Mouse (Mus musculus): ENCODE results near the gene Smim14. TPM values are rescaled to one million over a fixed set of nuclear protein-coding genes. Genes with fewer than 3 reads are reported as not detected.

Gene Smim14
- total and polyA plus RNA-seq, 3 experiments, result 18.8 to 29.8 TPM; not detected in 1

DNA sequence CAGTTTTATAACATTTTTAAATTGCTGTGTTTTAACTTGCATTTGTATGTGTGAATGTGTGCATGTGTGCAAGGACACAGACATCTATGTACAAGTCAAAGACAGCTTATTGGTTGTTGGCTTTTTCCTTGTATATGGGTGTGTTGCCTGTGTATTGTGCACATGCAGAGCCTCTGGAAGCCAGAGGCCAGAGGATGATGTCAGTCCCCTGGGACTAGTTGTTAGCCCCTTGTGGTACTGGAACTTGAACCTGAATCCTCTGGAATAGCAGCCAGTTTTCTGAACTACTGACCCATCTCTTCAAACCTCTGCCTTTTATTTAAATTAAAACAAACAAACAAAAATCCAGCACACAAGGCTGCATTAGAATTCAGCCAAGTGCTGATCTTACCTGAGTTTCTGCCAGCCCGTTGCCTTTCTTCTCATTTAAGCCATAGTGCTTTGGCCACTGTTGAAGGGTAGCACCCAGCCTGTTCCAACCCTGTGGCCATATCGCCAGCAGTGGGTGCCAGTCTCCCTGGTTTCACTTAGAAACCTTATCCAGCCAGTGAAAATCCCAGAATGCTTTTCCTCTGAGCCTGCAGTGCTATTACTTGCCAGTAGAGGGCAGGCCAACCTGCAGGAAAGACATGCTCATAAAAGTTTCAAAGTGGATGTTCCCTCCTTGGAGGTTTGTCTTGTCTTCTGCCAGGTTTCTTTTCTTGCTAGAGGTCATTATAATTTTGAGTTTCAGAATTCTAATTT is 135.6 kb downstream of the Smim14 start:
- Histone ChIP-seq H3K4me1 (ENCODE audit: control insufficient read depth in 1 of 2, insufficient read depth in 2 of 2, low read length in 2 of 2) (no peaks in the 10 kb centered on the region), H3K9ac (ENCODE audit: control insufficient read depth, low read depth, low read length, poor library complexity, severe bottlenecking) (no peak overlapping the region), H3K9me3 (replicated peaks; ENCODE audit: insufficient read depth, low read length) (no peaks in the 10 kb centered on the region), H3K27me3 (ENCODE audit: control insufficient read depth in 1 of 2, insufficient read depth in 2 of 2, low read length in 2 of 2) (no peaks in the 10 kb centered on the region), H3K36me3 (ENCODE audit: control insufficient read depth in 1 of 2, insufficient read depth in 2 of 2, low read length in 2 of 2) (peaks cover 0 to 3% of the 10 kb centered on the region in 2 experiments; a peak in 3 of 4 replicates), H3K27ac (ENCODE audit: control insufficient read depth, low read depth, low read length) (no peak overlapping the region), H3K79me2 (ENCODE audit: control insufficient read depth, insufficient read depth, low read length, poor library complexity) (no peaks in the 10 kb centered on the region), H3K4me3 (ENCODE audit: control insufficient read depth in 1 of 2, insufficient read depth in 1 of 2, low read depth in 2 of 2, low read length in 2 of 2) (no peak overlapping the region)
- peak; percentile 86 for DNase-seq (ENCODE audit: low read depth, low spot score)
- TF ChIP-seq JUND (IDR thresholded peaks at IDR 0.05; ENCODE audit: low read depth, low read length) (0 out of 2 replicates have a peak, but pooled peaks have one; percentile 15), E2F4 (IDR thresholded peaks at IDR 0.05; ENCODE audit: borderline replicate concordance, low read depth, low read length) (peak; percentile 44; the same call in 1 of the 2 replicates), MAFK (IDR thresholded peaks at IDR 0.05; ENCODE audit: borderline replicate concordance, low read depth, low read length) (no peak), MAX (IDR thresholded peaks at IDR 0.05; ENCODE audit: low read length) (peak; percentile 14; the same call in 1 of the 2 replicates), CTCF (IDR thresholded peaks at IDR 0.05 in 2 of 3, conservative IDR thresholded peaks at IDR 0.05 in 1 of 3; ENCODE audit: control insufficient read depth in 1 of 3, insufficient read depth in 1 of 3, low read depth in 2 of 3, low read length in 3 of 3, poor library complexity in 1 of 3, severe bottlenecking in 1 of 3) (peak in 2 of 3 experiments; percentile 72 to 93), ZMIZ1 (IDR thresholded peaks at IDR 0.05; ENCODE audit: low read depth, low read length) (no peak), ZC3H11A (IDR thresholded peaks at IDR 0.05; ENCODE audit: low read depth, low read length) (peak; percentile 84), GATA1 (IDR thresholded peaks at IDR 0.05; ENCODE audit: low read depth, low read length) (0 out of 2 replicates have a peak, but pooled peaks have one; percentile 21), ETS1 (IDR thresholded peaks at IDR 0.05; ENCODE audit: low read depth, low read length) (peak; percentile 26; the same call in 1 of the 2 replicates), MYC (IDR thresholded peaks at IDR 0.05; ENCODE audit: low read depth, low read length) (0 out of 2 replicates have a peak, but pooled peaks have one; percentile 42), UBTF (IDR thresholded peaks at IDR 0.05; ENCODE audit: borderline replicate concordance, insufficient read depth, low read depth, low read length) (no peak), RAD21 (IDR thresholded peaks at IDR 0.05; ENCODE audit: low read depth, low read length) (peak; percentile 94), MXI1 (IDR thresholded peaks at IDR 0.05; ENCODE audit: low read depth, low read length) (peak; percentile 34; the same call in 1 of the 2 replicates), HCFC1 (IDR thresholded peaks at IDR 0.05; ENCODE audit: low read depth, low read length) (peak; percentile 42; the same call in 1 of the 2 replicates), EP300 (IDR thresholded peaks at IDR 0.05; ENCODE audit: low read depth in 1 of 2, low read length in 2 of 2) (no peak), RCOR1 (IDR thresholded peaks at IDR 0.05; ENCODE audit: low read depth, low read length) (no peak), ZNF384 (IDR thresholded peaks at IDR 0.05; ENCODE audit: low read depth, low read length) (peak; percentile 47; the same call in 1 of the 2 replicates), BHLHE40 (IDR thresholded peaks at IDR 0.05; ENCODE audit: borderline replicate concordance, low read depth, low read length) (peak; percentile 24; the same call in 1 of the 2 replicates), MEF2A (IDR thresholded peaks at IDR 0.05; ENCODE audit: extremely low read depth, insufficient replicate concordance, low read depth, low read length, poor library complexity, severe bottlenecking) (no peak), SIN3A (IDR thresholded peaks at IDR 0.05; ENCODE audit: low read length) (peak; percentile 62; the same call in 1 of the 2 replicates), ELF1 (IDR thresholded peaks at IDR 0.05; ENCODE audit: low read depth, low read length) (0 out of 2 replicates have a peak, but pooled peaks have one; percentile 30), SMC3 (IDR thresholded peaks at IDR 0.05; ENCODE audit: low read depth, low read length) (peak; percentile 91)

Other genes with a start within 250 kb of the Smim14 start
- 50.2 and 50.6 TPM in 2 replicates for gene Rfc1, start 201.5 kb downstream of the Smim14 start, total RNA-seq (2012; rRNA removed)
- gene Rfc1, start 201.5 kb downstream of the Smim14 start, polyA plus RNA-seq (2012; ENCODE audit: insufficient read depth in 1 of 2, insufficient read length in 2 of 2, low read depth in 1 of 2, low replicate concordance in 2 of 2, missing spikeins in 1 of 2), result 1,000 to 10,000 TPM in 1 of 2 experiments, 10 to 100 TPM in 1; 51.5 to 2,723 TPM
- gene Klb, start 188.9 kb downstream of the Smim14 start, total RNA-seq (2012; rRNA removed), result not detected in 2 replicates
- gene Klb, start 188.9 kb downstream of the Smim14 start, polyA plus RNA-seq (2012; ENCODE audit: insufficient read depth in 1 of 2, insufficient read length in 2 of 2, low read depth in 1 of 2, low replicate concordance in 2 of 2, missing spikeins in 1 of 2), result under 1 TPM in 1 of 2 experiments, not detected in 1; 0.04 TPM
- 2,063 and 2,181 TPM in 2 replicates for gene Rpl9, start 145.7 kb downstream of the Smim14 start, total RNA-seq (2012; rRNA removed)
- gene Rpl9, start 145.7 kb downstream of the Smim14 start, polyA plus RNA-seq (2012; ENCODE audit: insufficient read depth in 1 of 2, insufficient read length in 2 of 2, low read depth in 1 of 2, low replicate concordance in 2 of 2, missing spikeins in 1 of 2), result 1,000 to 10,000 TPM in 1 of 2 experiments, not detected in 1; 1,251 TPM
- gene Lias, start 145.7 kb downstream of the Smim14 start, total RNA-seq (2012; rRNA removed), result 52.4 and 55.3 TPM in 2 replicates
- 10 to 100 TPM in 1 of 2 experiments, not detected in 1; 47.1 TPM for gene Lias, start 145.7 kb downstream of the Smim14 start, polyA plus RNA-seq (2012; ENCODE audit: insufficient read depth in 1 of 2, insufficient read length in 2 of 2, low read depth in 1 of 2, low replicate concordance in 2 of 2, missing spikeins in 1 of 2)
- gene Ugdh, start 101.2 kb downstream of the Smim14 start, total RNA-seq (2012; rRNA removed), result 9.5 and 10.2 TPM in 2 replicates
- gene Ugdh, start 101.2 kb downstream of the Smim14 start, polyA plus RNA-seq (2012; ENCODE audit: insufficient read depth in 1 of 2, insufficient read length in 2 of 2, low read depth in 1 of 2, low replicate concordance in 2 of 2, missing spikeins in 1 of 2), result 10 to 100 TPM in 1 of 2 experiments, not detected in 1; 31.3 TPM
- gene Gm43552, start 44.4 kb downstream of the Smim14 start, total RNA-seq (2012; rRNA removed), result not detected in 2 replicates
- 1 to 10 TPM in 1 of 2 experiments, not detected in 1; 1.7 TPM for gene Gm43552, start 44.4 kb downstream of the Smim14 start, polyA plus RNA-seq (2012; ENCODE audit: insufficient read depth in 1 of 2, insufficient read length in 2 of 2, low read depth in 1 of 2, low replicate concordance in 2 of 2, missing spikeins in 1 of 2)
- 52.9 and 65.5 TPM in 2 replicates for gene Ube2k, start within 50 bp of the Smim14 start, total RNA-seq (2012; rRNA removed)
- 100 to 1,000 TPM in 1 of 2 experiments, not detected in 1; 231 TPM for gene Ube2k, start within 50 bp of the Smim14 start, polyA plus RNA-seq (2012; ENCODE audit: insufficient read depth in 1 of 2, insufficient read length in 2 of 2, low read depth in 1 of 2, low replicate concordance in 2 of 2, missing spikeins in 1 of 2)
- 87.3 and 99.6 TPM in 2 replicates for gene Pds5a, start 161.1 kb upstream of the Smim14 start, total RNA-seq (2012; rRNA removed)
- gene Pds5a, start 161.1 kb upstream of the Smim14 start, polyA plus RNA-seq (2012; ENCODE audit: insufficient read depth in 1 of 2, insufficient read length in 2 of 2, low read depth in 1 of 2, low replicate concordance in 2 of 2, missing spikeins in 1 of 2), result 100 to 1,000 TPM in 1 of 2 experiments, 10 to 100 TPM in 1; 88.0 to 188 TPM
- gene N4bp2, start 226.3 kb upstream of the Smim14 start, total RNA-seq (2012; rRNA removed), result 10.1 and 11.4 TPM in 2 replicates
- gene N4bp2, start 226.3 kb upstream of the Smim14 start, polyA plus RNA-seq (2012; ENCODE audit: insufficient read depth in 1 of 2, insufficient read length in 2 of 2, low read depth in 1 of 2, low replicate concordance in 2 of 2, missing spikeins in 1 of 2), result 10 to 100 TPM; 12.9 to 50.6 TPM